Comparison of ENCODE assay signal across 8 mouse cellular contexts in genomic region chr6:72235098-72235806, GRCm38 (mm10). TPM values are rescaled to one million over a fixed set of nuclear protein-coding genes. Genes with fewer than 3 reads are reported as not detected.
DNase-seq lines count a peak whose midpoint lies in the region; ATAC-seq and TF ChIP-seq lines count a peak whose summit lies in the region.

TSS of gene Atoh8 (minus strand) at chr6:72235577.

- peak within 1 kb of the TSS; percentile 67 for H3K27ac ChIP-seq in liver, adult 2 months (replicated peaks; ENCODE audit: insufficient read depth, low read depth, low read length)
- no peak within 1 kb of the TSS for H3K27ac ChIP-seq in midbrain, postnatal 0 days (ENCODE audit: low read depth, low read length)

- TF ChIP-seq POLR2A in liver, adult 2 months (IDR thresholded peaks at IDR 0.05; ENCODE audit: extremely low read depth, insufficient read depth, low read length), result 0 out of 2 replicates have a peak, but pooled peaks have one; percentile 47

- no peaks in the 10 kb centered on the region for H3K9me3 ChIP-seq in midbrain, postnatal 0 days (ENCODE audit: low read length)

- peak; percentile 21; the same call in 1 of the 2 replicates for ATAC-seq in midbrain, postnatal 0 days (ENCODE audit: low FRiP score)

- peak; percentile 12 to 22 for DNase-seq in thymus, postnatal 36 days
- DNase-seq in thymus, postnatal 25 days, result no peak
- DNase-seq in embryo, embryonic 11 days, result peak; percentile 84
- peak; percentile 74 to 79 for DNase-seq in heart, adult 18-20 months
- peak; percentile 45 for DNase-seq in kidney, adult 11 months
- peak; percentile 78 for DNase-seq in liver, adult 2 months (ENCODE audit: extremely low read depth, low read depth, low spot score)
- no peak for DNase-seq in midbrain, postnatal 0 days (ENCODE audit: low spot score)
- peak; percentile 73 for DNase-seq in urinary bladder, postnatal 14 days (ENCODE audit: low spot score)

- no peak for TF ChIP-seq CTCF in liver, adult 2 months (IDR thresholded peaks at IDR 0.05; ENCODE audit: low read depth, low read length)
- TF ChIP-seq CTCF in midbrain, postnatal 0 days (IDR thresholded peaks at IDR 0.05), result no peak

- peak within 1 kb of the TSS; percentile 61 for H3K4me3 ChIP-seq in liver, adult 2 months (ENCODE audit: insufficient read depth, low read depth, low read length)
- H3K4me3 ChIP-seq in midbrain, postnatal 0 days (ENCODE audit: low read depth, low read length), result peak within 1 kb of the TSS; percentile 57

- H3K4me1 ChIP-seq in liver, adult 2 months (ENCODE audit: control insufficient read depth, insufficient read depth, low read length), result peaks cover 29% of the 10 kb centered on the region
- 0 out of 2 replicates have a peak, but pooled peaks cover 2% of the 10 kb centered on the region for H3K4me1 ChIP-seq in midbrain, postnatal 0 days (ENCODE audit: insufficient read depth, low read length)

- WGBS in liver, adult 2 months, result 1% methylated on average over 68 of the region's 68 CpGs
- WGBS in midbrain, postnatal 0 days, result 2% methylated on average over 48 of the region's 68 CpGs

- H3K36me3 ChIP-seq in liver, adult 2 months (ENCODE audit: control insufficient read depth, insufficient read depth, low read length), result no peaks in the 10 kb centered on the region
- no peaks in the 10 kb centered on the region for H3K36me3 ChIP-seq in midbrain, postnatal 0 days (ENCODE audit: insufficient read depth, low read length)

- no peaks in the 10 kb centered on the region for H3K27me3 ChIP-seq in liver, adult 2 months (ENCODE audit: control insufficient read depth, insufficient read depth, low read length)
- peaks cover 36% of the 10 kb centered on the region for H3K27me3 ChIP-seq in midbrain, postnatal 0 days (ENCODE audit: insufficient read depth, low read length)

- H3K9ac ChIP-seq in liver, adult 2 months (ENCODE audit: low read depth, low read length), result peak within 1 kb of the TSS; percentile 80
- H3K9ac ChIP-seq in midbrain, postnatal 0 days (replicated peaks; ENCODE audit: low read length, poor library complexity, severe bottlenecking), result peak within 1 kb of the TSS; percentile 46

- peak within 1 kb of the TSS; percentile 100 for H3K4me2 ChIP-seq in midbrain, postnatal 0 days (ENCODE audit: low read depth, low read length, poor library complexity, severe bottlenecking)

- peaks cover 13% of the 10 kb centered on the region; the same call in 1 of the 2 replicates for H3K79me2 ChIP-seq in liver, adult 2 months (ENCODE audit: control insufficient read depth, insufficient read depth, low read length)

RNA-seq across cellular contexts. Expression of gene Atoh8, which starts in this region (rescaled TPM):
- total RNA-seq in heart, adult 18-20 months (2021), result 1 to 10 TPM; 8.3 to 9.1 TPM
- 5.1 and 15.4 TPM in 2 replicates for total RNA-seq in liver, adult 2 months (2014; rRNA removed)
- polyA plus RNA-seq in liver, adult 2 months (2012; rRNA removed), result 22.9 and 28.7 TPM in 2 replicates
- 1.8 and 3.7 TPM in 2 replicates for total RNA-seq in midbrain, postnatal 0 days (2014; rRNA removed)
- polyA plus RNA-seq in midbrain, postnatal 0 days (2015; fragmentation: Nextera tagmentation; extraction: Ambion mirVana), result 1.9 and 2.3 TPM in 2 replicates

Comparison
In these comparisons a context has a peak if more than half of its experiments do, and no peak if none do; other contexts are left out.
1. DNase-seq: peak in thymus, postnatal 36 days (2 of 2), embryo, embryonic 11 days (single experiment), heart, adult 18-20 months (2 of 2), kidney, adult 11 months (single experiment), liver, adult 2 months (single experiment) and urinary bladder, postnatal 14 days (single experiment); none in thymus, postnatal 25 days (single experiment) and midbrain, postnatal 0 days (single experiment).